Mouse (Mus musculus) retina, postnatal 7 days (tissue): ENCODE data around the gene Eva1c.
A peak's percentile ranks its signal among the peaks of the same experiment; 100 is the strongest.
"Not testable (repeated sequence)": the region's sequence is repeated elsewhere in the genome, so short reads cannot be mapped to it uniquely, and the experiment has no call there.

Experiments used
- DNase-seq: peaks from one replicate; pipeline ENCODE4 v3.0.0-alpha.2; 2012; ENCODE audit warnings: low read depth, low spot score

Gene Eva1c

DNA sequence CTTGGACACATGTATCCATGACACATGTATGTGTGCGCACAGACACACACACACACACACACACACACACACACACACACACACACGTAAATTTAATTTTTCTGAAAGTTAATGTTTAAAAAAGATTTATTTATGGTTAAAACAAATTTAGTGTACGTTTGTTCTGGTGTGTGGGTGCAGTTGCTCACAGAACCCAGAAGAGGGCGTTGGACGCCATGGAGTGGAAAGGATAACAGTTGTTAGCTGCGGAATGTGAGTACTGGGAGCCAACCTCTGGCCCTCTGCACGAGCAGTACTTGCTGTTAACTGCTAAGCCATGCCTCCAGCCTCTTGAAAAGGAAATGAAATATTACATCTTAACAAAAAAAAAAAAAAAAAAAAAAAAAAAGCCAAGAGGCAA is at the start of gene Eva1c:
Gene Eva1c, plus strand, starts transcription at position 263 of the 400 bp plus-strand sequence.
- no peak for DNase-seq

DNA sequence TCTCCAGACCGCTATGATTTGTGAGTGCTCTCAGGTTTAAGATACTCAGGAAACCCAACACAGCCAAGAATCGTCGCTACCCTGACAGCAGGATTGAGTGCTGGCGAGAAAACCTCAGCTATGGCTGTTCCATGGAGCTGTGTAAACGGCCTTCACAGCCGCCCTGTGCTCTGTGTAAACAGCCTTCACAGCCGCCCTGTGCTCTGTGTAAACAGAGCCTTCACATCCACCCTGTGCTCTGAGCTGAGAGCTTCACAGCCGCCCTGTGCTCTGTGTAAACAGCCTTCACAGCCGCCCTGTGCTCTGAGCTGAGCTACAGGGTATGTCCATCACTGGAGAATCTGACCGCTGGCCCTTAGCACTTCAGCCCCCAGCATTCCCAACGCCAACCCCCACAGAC is 46.7 kb upstream of the Eva1c start:
- DNase-seq: no peak

DNA sequence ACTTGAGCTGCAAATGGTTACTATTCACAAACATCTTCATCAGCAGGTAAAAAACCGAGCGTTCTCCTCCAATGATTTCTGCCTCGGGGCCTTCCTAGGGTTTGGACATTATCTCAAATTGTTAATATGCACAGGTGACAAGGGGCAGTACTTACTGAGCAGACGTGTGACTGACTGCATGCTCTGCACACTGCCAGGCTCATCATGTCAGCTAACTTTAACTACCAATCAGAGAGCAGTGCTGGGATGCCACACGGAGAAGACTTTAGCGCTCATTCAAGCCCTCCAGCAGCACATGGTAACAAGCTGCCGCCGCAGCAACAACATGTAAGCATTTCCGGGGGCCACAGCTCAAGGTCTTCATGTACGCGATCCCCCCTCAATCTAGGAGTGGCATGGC is 43.2 kb upstream of the Eva1c start:
- no peak for DNase-seq

DNA sequence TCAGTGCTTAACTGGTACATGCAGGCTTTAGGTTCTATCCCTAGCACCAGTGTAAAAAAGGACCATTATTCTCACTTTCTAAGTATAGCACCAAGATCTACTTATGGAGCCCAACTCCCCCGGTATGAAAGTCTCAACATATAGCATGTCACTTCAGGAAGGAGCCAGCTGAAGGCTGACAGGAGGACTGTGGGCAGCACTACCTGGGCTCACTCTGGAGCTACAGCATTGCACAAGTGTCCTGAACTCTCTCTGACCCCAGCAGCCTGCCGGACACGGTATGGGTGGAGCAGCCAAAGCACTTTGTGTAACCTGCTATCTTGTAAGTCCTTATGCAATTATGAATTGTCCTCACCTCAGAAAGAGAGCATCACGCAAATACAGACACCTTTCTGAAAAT is 41.3 kb upstream of the Eva1c start:
- no peak for DNase-seq

DNA sequence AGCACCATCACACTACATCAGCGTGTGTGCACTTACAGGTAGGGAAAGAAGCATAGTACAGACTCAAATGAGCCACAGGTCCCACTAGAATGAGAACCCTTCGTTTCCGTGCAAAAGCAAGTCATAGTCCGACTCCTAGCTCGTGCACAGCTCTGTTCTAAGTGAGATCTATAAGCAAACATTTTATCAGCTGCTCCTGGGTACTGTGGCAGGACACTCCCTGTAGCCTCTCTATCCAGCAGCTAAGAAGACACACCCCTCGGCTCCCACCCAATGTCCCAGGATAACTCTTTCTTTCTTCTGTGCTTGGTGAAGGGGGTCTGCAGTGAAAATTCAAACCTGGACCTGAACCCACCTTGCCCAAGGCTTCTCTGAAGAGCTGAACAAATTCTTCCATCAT is 37.9 kb upstream of the Eva1c start:
- DNase-seq: no peak

DNA sequence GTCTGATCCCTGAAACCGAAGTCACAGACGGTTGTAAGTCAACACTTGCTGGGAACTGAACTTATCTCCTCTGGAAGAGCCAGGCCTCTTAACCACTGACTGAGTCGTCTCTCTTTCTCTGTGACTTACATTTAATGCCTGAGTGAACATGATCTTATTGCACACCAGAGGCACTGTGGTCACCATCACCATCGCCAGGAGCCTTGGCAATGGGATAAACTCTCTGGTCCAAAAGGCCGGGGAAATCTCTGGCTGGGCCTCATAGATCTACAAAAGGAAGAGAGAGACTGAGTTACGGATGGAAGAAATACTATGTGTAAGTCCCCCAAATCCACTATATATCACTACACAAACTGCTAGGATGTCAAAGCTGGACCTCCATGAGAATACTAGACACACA is 35.6 kb upstream of the Eva1c start:
- DNase-seq: no peak

DNA sequence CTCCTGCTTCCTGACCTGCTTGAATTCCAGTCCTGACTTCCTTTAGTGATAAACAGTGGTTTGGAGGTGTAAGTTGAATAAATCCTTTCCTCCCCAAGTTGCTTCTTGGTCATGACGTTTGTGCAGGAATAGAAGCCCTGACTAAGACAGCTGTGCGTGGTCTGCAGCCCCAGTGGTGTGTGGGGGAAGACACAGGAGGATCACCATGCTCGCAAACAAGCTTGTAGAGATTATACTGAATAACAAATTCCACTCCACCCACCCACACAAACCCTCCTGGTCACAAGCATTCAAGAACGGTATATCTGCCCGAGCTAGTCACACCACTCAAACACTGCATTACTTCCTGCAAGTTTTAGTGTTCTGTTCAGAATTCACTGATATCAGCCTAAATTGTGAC is 34.5 kb upstream of the Eva1c start:
- DNase-seq: no peak

DNA sequence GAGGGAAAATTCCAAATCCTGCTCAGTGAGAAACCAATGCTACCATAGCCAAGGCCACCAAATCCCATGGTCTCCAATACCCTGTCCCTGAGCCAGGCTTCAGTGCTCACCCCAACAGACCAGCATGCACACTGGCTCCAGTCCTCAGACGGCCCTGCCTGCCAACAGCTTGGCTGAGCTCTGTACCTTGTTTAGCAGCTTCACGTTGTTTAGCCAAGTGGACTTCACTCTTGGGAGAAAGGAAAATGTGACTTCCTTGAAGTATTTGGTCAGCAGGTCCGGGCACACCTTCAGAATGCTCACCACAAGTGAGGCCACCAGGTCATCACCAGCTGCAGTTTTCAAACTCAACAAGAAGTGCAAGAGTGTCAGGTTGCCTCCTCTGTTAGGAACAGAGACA is 34.0 kb upstream of the Eva1c start:
- no peak for DNase-seq

DNA sequence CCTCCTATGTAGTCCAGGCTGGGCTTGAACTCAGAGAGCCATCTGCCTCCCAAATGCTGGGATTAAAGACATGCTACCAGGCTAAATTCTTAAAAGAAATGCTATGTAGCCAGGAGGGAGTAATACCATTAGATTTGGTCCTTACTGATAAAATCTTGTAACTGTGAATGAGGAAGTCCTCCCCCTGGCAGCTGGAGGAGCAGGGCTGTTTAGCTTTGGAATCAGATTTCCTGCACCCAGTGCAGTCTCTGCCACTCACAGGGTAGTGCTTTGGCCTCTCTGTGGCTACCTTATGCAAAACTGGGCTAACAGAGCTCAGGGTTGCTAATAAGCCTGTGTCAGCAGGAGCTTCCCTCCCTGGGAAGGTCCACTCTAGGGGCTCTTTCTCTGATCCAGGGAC is 31.8 kb upstream of the Eva1c start:
- DNase-seq: no peak

DNA sequence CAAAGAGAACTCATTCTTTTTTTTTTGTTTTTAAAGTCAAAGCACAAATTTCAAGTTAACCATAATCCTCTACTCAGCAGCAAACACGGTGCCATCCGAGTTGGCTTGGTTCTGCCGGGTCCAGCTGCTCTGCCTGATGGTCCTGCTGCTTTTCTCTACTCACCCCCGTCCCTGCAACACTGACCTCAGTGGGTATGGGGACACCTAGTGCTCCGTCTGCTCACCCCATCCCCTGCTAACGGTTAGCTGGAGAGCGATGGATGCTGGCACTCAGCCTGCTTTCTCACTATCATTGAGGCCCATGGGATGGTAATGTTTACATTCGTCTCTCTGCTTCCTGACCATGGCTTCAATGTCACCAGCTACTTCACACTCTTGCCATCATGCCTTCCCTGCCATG is 28.1 kb upstream of the Eva1c start:
- no peak for DNase-seq

DNA sequence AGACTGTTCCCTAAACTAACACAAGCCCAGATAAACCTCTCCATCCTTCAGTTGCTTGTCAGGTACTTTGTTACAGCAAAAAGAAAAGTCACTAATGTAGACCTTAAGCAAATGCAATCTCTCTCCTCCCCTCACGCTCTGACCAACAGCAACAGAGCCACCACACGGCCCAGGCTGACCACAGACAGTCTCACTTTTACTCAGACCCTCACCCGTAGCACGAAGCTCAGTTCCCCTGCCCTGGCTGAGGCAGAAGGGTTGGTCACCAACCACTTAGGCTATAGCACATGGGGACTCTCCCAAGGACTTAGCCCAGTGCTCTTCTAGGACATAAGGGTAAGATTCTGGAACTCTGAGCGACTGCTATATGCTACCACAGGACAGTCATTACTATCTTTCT is 27.7 kb upstream of the Eva1c start:
- DNase-seq: no peak

DNA sequence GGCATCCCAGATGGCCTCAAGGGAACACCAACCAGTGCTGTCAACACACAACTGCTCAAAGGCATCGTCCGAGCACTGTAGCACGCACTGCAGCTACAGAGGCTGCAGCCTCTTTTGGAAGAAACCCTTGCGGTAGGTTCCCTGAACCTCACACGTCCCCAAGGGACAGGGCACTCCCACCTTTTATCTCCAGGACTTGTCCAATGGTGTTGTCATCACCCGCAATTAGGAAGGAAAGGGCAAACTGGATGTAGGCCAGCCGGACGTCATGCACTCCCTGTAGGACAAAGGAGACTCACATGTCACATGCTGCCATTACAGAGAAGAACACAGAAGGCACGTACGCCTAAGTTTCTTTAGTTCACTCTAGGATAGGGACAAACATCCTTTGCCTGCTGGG is 26.7 kb upstream of the Eva1c start:
- no peak for DNase-seq

DNA sequence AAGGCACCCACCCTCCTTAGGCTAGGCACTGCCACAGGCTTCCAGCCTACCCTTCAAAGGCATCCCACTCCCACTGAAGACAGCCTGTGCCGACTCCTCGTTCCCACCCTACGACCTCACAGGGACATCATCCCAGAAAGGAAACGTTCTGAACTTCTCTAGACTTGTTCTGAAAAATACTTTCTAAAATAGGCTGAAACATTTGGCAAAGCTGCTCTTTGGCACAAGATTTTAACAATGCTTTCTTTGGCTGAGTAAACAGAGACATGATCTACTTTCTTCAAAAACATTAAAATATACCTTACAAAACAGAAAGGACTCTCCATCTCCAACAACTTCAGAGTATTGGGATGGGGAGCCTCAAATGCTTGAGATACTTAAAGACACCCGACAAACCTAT is 25.3 kb upstream of the Eva1c start:
- DNase-seq: no peak

DNA sequence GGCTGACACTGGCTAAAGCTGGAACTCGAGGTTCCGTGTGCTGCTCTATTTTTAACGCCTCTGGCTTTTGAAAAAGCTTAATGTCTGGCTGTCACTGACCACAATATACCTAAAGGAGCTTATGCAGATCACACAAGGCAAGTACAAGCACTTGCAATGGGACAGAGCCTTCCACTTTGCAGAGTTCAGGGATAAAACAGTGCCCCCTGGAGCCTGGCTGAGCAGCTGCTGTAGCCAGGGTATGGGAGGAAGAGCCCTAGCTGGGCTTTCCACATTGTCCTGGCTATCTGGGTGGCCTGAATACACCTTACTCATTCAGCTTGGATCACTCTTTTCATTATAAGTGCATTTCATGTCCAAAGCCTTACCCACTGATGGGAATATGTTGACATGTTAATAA is 24.6 kb upstream of the Eva1c start:
- peak; percentile 39 for DNase-seq

DNA sequence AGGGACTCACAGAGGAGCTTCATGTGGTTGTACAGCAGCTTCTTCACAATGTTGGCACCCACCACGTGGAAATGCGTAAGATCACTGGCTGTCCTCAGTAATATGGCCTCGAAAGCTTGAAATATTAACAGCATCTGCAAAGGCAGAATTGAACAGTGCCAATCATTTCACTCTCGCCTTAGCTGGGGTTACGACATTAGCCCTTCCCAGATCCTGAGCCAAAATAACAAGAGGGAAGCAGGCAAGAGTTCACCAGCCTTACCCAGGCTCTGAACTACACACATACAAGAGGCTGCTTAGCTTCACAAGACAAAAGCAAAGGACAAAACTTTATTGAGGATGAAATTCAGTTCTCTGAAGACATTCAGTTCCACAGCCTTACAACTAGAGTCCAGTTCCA is 22.1 kb upstream of the Eva1c start:
- no peak for DNase-seq

DNA sequence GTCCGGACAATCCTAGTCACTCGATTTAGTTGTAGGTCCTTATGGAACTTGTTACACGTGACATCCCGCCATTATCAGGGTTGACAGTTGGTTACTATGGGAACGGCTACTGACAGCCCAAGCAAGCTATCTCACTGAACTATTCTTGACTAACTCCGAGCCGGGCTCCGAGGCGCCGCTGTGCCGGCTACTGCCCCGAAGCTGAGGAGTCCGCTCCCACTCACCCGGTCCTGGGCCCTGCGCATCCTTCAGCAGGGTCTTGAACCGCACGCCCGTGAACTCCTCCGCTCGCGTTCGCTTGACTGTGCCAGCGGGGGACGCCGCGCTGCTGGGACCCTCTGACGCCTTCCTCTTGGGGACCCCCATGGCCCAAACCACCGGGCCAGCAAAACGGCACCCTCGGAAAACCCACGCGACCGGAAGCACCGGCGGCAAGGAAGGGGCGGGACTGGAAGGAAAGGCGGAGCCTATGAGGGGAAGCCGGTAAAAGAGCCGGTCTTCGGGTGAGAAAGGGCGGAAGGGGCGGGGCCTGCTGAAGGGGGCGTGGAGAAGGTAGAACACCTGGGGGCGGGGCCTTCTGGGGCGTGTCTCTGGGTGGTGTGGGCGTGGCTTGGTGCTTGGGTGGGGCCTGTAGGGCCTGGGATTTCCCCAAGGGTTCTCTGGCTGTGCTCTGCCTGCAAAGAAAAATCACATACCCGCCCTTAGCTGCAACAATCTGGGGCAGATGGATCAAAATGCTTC is 16.4 kb upstream of the Eva1c start, which contains the start of gene Urb1:
Gene Urb1, minus strand, starts transcription at position 439 of the 741 bp plus-strand sequence.
- DNase-seq: peak; percentile 95

DNA sequence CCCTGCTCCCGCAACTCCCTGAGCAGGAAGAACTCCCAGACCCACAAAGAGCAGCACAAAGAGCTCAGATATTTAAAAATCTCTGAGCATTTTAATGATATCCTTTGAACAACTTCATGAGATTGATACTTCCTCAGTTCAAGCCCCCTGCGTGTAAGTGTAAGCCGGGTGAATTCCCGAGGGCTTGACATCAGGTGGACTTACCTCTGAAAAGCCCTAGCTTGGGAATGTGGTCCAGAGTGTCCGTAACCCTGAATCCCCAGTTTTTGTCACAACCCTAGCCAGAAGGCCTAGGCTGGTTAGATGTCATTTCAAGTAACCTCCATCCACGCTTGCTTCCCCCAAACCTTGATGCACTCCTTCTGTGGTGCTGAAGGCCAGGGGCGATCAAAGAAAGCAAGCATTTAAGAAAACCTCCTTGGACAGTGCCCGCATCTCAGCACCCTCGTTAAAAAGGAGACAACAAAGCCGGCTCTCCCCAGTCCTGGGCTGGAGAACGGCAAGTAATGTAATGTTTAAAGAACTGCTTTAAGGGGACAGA is 15.7 kb upstream of the Eva1c start:
- no peak for DNase-seq

DNA sequence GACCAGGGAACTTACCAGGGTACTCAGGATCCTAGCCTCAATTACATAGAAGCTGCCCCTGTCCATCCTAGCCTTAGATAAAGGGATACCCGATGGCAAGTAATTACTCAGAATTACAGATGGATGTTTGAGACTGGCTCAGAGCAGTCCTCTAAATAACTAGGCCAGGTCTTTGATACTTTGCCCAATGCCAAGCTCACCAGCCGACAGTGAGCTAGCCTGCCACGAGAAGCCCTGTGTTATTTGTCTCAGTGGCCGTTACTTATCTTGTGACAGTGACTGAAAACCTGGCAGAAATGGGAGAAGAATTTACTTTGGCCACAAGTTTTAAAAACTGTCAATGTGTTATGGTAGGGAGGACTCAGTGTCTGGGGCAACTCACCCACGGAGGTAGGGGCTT is 14.4 kb upstream of the Eva1c start:
- DNase-seq: no peak

DNA sequence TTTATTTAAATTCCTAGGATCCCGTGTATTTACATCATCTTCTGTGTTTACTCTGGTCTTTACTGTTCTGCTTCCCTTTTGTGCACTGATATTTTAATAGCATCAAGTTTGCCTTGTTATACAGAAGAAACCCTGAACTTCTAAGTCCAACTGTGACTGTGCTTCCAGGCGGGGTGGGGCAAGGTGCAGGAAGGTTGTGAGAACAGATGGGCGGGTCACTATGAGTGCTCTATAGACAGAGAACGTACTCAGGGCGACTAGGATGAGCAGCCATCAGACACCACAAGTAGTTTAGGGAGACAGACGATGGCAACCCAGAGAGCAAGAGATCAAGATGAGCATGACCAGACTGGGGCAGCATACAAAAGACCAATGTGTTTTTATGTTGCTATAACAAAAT is 6.2 kb upstream of the Eva1c start:
- DNase-seq: no peak

DNA sequence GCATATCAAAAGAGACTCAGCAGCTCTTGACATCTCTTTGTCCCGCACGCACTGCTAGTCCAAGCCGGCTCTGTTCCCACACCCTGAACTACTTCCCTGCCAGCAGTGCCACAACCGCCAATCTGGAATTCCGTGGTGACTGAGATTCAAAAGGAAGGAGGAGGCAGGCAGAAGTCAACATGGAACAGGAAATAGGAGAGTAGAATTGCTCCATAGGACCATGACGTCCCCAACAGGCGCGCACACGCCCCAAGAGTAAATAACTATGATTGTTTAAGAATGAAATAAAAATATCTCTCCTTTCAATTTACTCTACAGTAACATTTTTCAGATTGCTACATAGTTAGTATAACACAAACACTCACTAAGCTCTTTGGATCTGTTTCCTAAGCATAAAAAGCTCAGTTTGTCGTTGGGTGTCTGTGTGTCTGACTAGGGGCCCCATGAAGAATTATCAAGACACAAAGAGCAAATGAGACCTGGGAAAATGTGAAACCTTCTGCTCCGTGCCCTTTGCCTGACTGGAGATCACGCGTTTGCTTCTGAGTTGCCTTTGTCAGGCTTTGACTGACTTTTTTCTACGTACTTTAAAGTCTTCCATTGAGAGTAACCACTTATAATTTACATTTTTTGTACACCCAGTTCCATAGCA is 5.3 kb upstream of the Eva1c start:
- no peak for DNase-seq

DNA sequence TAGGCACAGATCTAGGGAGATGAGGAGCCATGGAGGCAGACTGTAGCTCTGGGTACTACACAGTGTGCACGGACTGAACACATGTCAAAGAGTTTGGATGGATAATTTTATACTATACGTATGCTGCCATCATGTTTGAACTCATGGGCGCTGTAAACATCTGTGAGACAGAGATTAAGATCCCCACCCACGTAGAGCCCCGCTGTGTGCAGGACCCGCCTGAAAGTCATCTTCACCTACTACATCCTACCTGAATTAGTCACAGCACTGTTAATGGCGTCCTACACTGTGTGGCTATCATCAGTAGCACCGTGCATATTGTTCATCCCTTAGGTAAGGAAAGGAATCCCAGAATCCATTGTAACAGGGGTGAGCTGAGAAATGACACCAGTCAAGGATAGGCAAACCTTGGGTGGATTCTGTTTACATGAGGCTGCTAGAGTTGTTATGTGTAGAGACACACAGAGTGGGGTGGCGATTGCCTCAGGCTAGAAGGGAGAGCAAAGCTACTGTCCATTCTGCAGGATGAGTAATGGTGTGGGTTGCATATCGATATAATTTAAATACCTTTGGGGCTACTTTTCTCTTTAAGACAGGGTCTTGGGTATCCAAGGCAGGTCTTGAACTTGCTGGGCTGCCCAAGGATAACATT is 4.1 kb upstream of the Eva1c start:
- DNase-seq: no peak

DNA sequence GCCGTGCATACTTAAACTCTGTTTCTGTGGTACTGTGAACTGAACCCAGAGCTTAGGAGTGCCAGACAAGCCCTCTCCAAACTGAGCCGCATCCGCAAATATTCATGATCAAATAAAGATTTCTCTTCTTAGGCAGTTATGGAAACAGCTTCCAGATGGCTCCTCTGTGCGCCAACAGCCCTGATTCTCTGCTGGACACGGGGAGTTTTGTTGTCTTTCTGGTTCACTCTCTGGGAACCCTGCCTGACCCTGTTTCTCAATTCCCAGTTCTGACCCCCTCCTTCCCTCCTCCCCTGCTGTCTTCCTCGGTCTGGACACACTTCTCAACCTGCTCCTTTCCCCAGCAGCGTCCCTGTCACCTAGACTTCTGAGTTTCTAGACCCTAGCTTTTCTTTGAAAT is 3.5 kb upstream of the Eva1c start:
- no peak for DNase-seq

DNA sequence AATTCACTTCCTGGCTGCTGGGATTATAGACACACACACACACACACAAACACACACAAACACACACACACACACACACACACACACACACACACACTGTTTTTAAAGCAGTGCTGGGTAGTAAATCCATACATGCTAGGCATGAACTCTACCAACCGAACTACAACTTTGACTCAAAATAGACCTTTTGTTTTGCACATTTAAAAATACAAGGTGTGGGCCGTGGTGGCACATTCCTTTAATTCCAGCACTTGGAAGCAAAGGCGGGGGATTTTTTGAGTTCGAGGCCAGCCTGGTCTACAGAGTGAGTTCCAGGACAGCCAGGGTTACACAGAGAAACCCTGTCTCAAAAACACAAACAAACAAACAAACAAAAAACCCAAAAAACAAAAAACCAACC is 2.5 kb upstream of the Eva1c start:
- not testable (repeated sequence) for DNase-seq
